Mouse (Mus musculus) lung, adult 18-20 months (tissue): ENCODE data around the gene Slc41a2.

Experiments
- DNase-seq, 2 experiments: peaks; one replicate each; pipeline ENCODE4 v3.0.0; 2022; ENCODE audit warnings: mixed read lengths in 2 of 2

The Slc41a2 gene

GRCm38 (mm10) chr10:83219729-83220128 is 118.0 kb downstream of the Slc41a2 start:
- peak; percentile 34 to 46 for DNase-seq

- no peak for DNase-seq
Observed at GRCm38 (mm10) chr10:83218778-83219177, 118.9 kb downstream of the Slc41a2 start.

GRCm38 (mm10) chr10:83217256-83217655 is 120.4 kb downstream of the Slc41a2 start:
- peak in 1 of 2 experiments; percentile 7 for DNase-seq

GRCm38 (mm10) chr10:83215559-83215958 is 122.1 kb downstream of the Slc41a2 start:
- no peak for DNase-seq

- no peak for DNase-seq
Observed at GRCm38 (mm10) chr10:83212618-83213017, 125.1 kb downstream of the Slc41a2 start.

- no peak for DNase-seq
Observed at GRCm38 (mm10) chr10:83210968-83211583, 126.6 kb downstream of the Slc41a2 start.

- DNase-seq: no peak
Observed at GRCm38 (mm10) chr10:83210122-83210521, 127.6 kb downstream of the Slc41a2 start.

- no peak for DNase-seq
Observed at GRCm38 (mm10) chr10:83209388-83209787, 128.3 kb downstream of the Slc41a2 start.

- DNase-seq: no peak
Observed at GRCm38 (mm10) chr10:83208436-83208835, 129.2 kb downstream of the Slc41a2 start.

GRCm38 (mm10) chr10:83202906-83203702 is 134.6 kb downstream of the Slc41a2 start:
- no peak for DNase-seq

- DNase-seq: no peak
Observed at GRCm38 (mm10) chr10:83201525-83201924, 136.2 kb downstream of the Slc41a2 start.

- DNase-seq: no peak
Observed at GRCm38 (mm10) chr10:83199290-83199689, 138.4 kb downstream of the Slc41a2 start.

GRCm38 (mm10) chr10:83198692-83199091 is 139.0 kb downstream of the Slc41a2 start:
- DNase-seq: no peak

GRCm38 (mm10) chr10:83197690-83198336 is 139.9 kb downstream of the Slc41a2 start:
- DNase-seq: peak; percentile 65 to 67

- DNase-seq: no peak
Observed at GRCm38 (mm10) chr10:83191982-83192381, 145.7 kb downstream of the Slc41a2 start.

GRCm38 (mm10) chr10:83191476-83191875 is 146.2 kb downstream of the Slc41a2 start:
- no peak for DNase-seq

GRCm38 (mm10) chr10:83189071-83189470 is 148.6 kb downstream of the Slc41a2 start:
- no peak for DNase-seq

- no peak for DNase-seq
Observed at GRCm38 (mm10) chr10:83186984-83187383, 150.7 kb downstream of the Slc41a2 start.

GRCm38 (mm10) chr10:83186167-83186566 is 151.5 kb downstream of the Slc41a2 start:
- DNase-seq: no peak

GRCm38 (mm10) chr10:83185121-83185520 is 152.6 kb downstream of the Slc41a2 start:
- no peak for DNase-seq

- no peak for DNase-seq
Observed at GRCm38 (mm10) chr10:83184480-83185069, 153.1 kb downstream of the Slc41a2 start.

- DNase-seq: no peak
Observed at GRCm38 (mm10) chr10:83183634-83184479, 153.8 kb downstream of the Slc41a2 start.
